Mouse (Mus musculus): ENCODE results near the gene Atg2b. TPM values are rescaled to one million over a fixed set of nuclear protein-coding genes. Genes with fewer than 3 reads are reported as not detected.

Atg2b gene
- polyA plus RNA-seq, 1 experiment from 2014 or later, result 12.8 TPM

GRCm38 (mm10) chr12:105705799-105706487 lies 20.9 kb upstream of the Atg2b start, which contains the start of gene Ak7:
Gene Ak7 (plus strand): TSS chr12:105705976.
- Histone ChIP-seq H3K9ac (no peak within 1 kb of the TSS), H3K36me3 (peaks cover 24% of the 10 kb centered on the region), H3K27ac (no peak within 1 kb of the TSS), H3K4me3 (no peak within 1 kb of the TSS), H3K9me3 (no peaks in the 10 kb centered on the region), H3K4me1 (replicated peaks) (peaks cover 7% of the 10 kb centered on the region), H3K27me3 (no peaks in the 10 kb centered on the region), H3K4me2 (peak within 1 kb of the TSS; percentile 34)
- WGBS, result 12% methylated on average over 22 of the region's 22 CpGs
- 0 out of 2 replicates have a peak, but pooled peaks have one; percentile 32 for ATAC-seq (ENCODE audit: low FRiP score)

GRCm38 (mm10) chr12:105700433-105700832 lies 15.4 kb upstream of the Atg2b start:
- Histone ChIP-seq H3K4me3 (no peak overlapping the region), H3K9me3 (no peaks in the 10 kb centered on the region), H3K9ac (no peak overlapping the region), H3K4me1 (replicated peaks) (peaks cover 2% of the 10 kb centered on the region), H3K27ac (no peak overlapping the region), H3K27me3 (no peaks in the 10 kb centered on the region), H3K36me3 (peaks cover 43% of the 10 kb centered on the region), H3K4me2 (no peak overlapping the region)
- no peak for ATAC-seq (ENCODE audit: low FRiP score)
- 94% methylated on average over 12 of the region's 12 CpGs for WGBS

GRCm38 (mm10) chr12:105697104-105697780 lies 12.2 kb upstream of the Atg2b start:
- Histone ChIP-seq H3K36me3 (peaks cover 54% of the 10 kb centered on the region), H3K4me1 (replicated peaks) (no peaks in the 10 kb centered on the region; the same call in 1 of the 2 replicates), H3K9me3 (no peaks in the 10 kb centered on the region), H3K4me2 (no peak overlapping the region), H3K27me3 (no peaks in the 10 kb centered on the region), H3K9ac (no peak overlapping the region), H3K4me3 (no peak overlapping the region), H3K27ac (no peak overlapping the region)
- WGBS, result 89% methylated on average over 8 of the region's 8 CpGs
- no peak for ATAC-seq (ENCODE audit: low FRiP score)

- no peaks in the 10 kb centered on the region for H3K27me3 ChIP-seq
- H3K4me3 ChIP-seq, result no peak overlapping the region
- no peak overlapping the region for H3K4me2 ChIP-seq
- no peaks in the 10 kb centered on the region for H3K9me3 ChIP-seq
- no peak overlapping the region for H3K27ac ChIP-seq
- ATAC-seq (ENCODE audit: low FRiP score), result no peak
- no peak overlapping the region for H3K9ac ChIP-seq
- peaks cover 53% of the 10 kb centered on the region for H3K36me3 ChIP-seq
- 92% methylated on average over 7 of the region's 7 CpGs for WGBS
- H3K4me1 ChIP-seq (replicated peaks), result no peaks in the 10 kb centered on the region; the same call in 1 of the 2 replicates
Observed at GRCm38 (mm10) chr12:105695848-105696247, 10.8 kb upstream of the Atg2b start.

DNA sequence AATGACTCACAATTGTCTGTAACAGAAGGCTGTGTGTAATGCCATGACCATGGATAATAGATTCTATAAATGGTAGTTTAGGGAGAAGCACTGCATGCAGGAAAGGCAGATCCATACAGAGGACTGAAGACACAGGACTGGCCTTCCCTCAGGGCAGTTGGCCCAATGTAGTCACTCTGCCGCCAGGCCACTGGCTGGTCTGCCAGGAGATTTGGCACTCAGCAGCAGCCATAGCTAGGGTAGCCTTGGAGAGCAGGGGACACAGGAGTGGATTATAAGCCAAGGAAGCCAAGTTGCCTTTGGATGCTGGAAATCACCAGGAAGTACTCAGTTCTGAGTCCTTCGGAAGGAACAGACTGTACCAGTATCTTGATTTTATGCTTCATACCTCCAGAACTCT lies 9.0 kb upstream of the Atg2b start:
- Histone ChIP-seq H3K4me3 (no peak overlapping the region), H3K36me3 (peaks cover 55% of the 10 kb centered on the region), H3K9ac (no peak overlapping the region), H3K4me1 (replicated peaks) (no peaks in the 10 kb centered on the region; the same call in 1 of the 2 replicates), H3K9me3 (no peaks in the 10 kb centered on the region), H3K27me3 (no peaks in the 10 kb centered on the region), H3K27ac (no peak overlapping the region), H3K4me2 (no peak overlapping the region)
- no peak for ATAC-seq (ENCODE audit: low FRiP score)
- 100% methylated on average over 2 of the region's 2 CpGs for WGBS

DNA sequence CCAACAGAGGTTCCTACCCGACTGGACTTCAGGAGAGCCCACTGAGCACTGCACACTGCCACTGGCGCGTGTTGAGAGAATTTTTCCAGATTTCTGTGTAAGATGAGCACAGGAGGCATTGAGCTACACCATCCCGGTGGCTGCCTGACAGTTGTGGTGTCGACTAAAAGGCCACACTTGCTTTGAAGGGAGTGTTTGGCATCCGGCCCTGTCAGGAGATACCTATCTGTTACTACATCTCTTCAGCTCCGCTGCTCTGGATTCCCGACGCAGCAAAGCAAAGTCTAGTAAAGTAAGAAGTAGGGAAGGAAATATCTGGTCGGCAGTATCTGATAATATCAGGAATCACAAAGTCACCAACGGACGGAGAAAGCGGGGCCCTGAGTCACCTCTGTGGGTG lies 4.4 kb upstream of the Atg2b start:
- Histone ChIP-seq H3K27me3 (no peaks in the 10 kb centered on the region), H3K36me3 (peaks cover 56% of the 10 kb centered on the region), H3K4me1 (replicated peaks) (peaks cover 18% of the 10 kb centered on the region), H3K9me3 (no peaks in the 10 kb centered on the region), H3K9ac (no peak overlapping the region), H3K27ac (no peak overlapping the region), H3K4me2 (no peak overlapping the region), H3K4me3 (no peak overlapping the region)
- no peak for ATAC-seq (ENCODE audit: low FRiP score)
- 95% methylated on average over 13 of the region's 13 CpGs for WGBS

GRCm38 (mm10) chr12:105688546-105688945 lies 3.5 kb upstream of the Atg2b start:
- Histone ChIP-seq H3K27me3 (no peaks in the 10 kb centered on the region), H3K4me3 (no peak overlapping the region), H3K9ac (no peak overlapping the region), H3K4me2 (no peak overlapping the region), H3K36me3 (peaks cover 48% of the 10 kb centered on the region), H3K4me1 (replicated peaks) (peaks cover 24% of the 10 kb centered on the region), H3K27ac (no peak overlapping the region), H3K9me3 (no peaks in the 10 kb centered on the region)
- 98% methylated on average over 4 of the region's 4 CpGs for whole genome bisulfite sequencing
- ATAC-seq (ENCODE audit: low FRiP score), result no peak

- Histone ChIP-seq H3K4me2 (no peak overlapping the region), H3K36me3 (peaks cover 40% of the 10 kb centered on the region), H3K9me3 (no peaks in the 10 kb centered on the region), H3K27me3 (no peaks in the 10 kb centered on the region), H3K27ac (no peak overlapping the region), H3K9ac (no peak overlapping the region), H3K4me3 (no peak overlapping the region), H3K4me1 (replicated peaks) (peaks cover 35% of the 10 kb centered on the region)
- WGBS, result 88% methylated on average over 4 of the region's 4 CpGs
- no peak for ATAC-seq (ENCODE audit: low FRiP score)
Observed at GRCm38 (mm10) chr12:105687416-105687815, 2.4 kb upstream of the Atg2b start.

DNA sequence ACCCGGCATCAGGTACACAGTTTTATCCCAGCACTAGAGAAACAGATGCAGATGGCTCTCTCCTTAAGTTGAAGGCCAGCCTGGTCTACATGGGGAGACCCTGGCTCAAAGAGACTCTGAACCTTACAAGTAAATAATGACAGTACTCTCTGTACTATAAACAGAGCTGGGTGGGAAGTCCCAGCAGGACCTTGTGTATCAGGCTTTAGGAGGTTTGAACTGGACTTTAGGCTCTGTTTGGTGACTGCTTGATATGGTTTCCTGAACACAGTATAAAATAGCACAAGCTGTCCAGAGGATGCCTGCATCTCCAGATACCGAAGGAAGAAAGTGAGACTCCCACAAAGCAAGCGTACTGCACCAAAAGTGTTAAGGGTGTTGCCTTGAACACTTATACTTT lies 1.8 kb upstream of the Atg2b start:
- peak overlapping the region; percentile 92 for H3K9ac ChIP-seq
- peak overlapping the region; percentile 95 for H3K4me3 ChIP-seq

GRCm38 (mm10) chr12:105683933-105684901 lies 794 bp downstream of the Atg2b start, which contains the start of gene Gskip:
Gene Gskip (plus strand): TSS chr12:105684829.
- peak within 1 kb of the TSS; percentile 89 for H3K4me2 ChIP-seq
- peaks cover 10% of the 10 kb centered on the region for H3K36me3 ChIP-seq
- 2% methylated on average over 41 of the region's 41 CpGs for WGBS
- peak within 1 kb of the TSS; percentile 95 for H3K27ac ChIP-seq
- no peaks in the 10 kb centered on the region for H3K9me3 ChIP-seq
- no peaks in the 10 kb centered on the region for H3K27me3 ChIP-seq
- peaks cover 39% of the 10 kb centered on the region for H3K4me1 ChIP-seq (replicated peaks)
- peak within 1 kb of the TSS; percentile 92 for H3K9ac ChIP-seq
- ATAC-seq (ENCODE audit: low FRiP score), result peak; percentile 67
- peak within 1 kb of the TSS; percentile 95 for H3K4me3 ChIP-seq

More for the DNA sequence above, 1.8 kb upstream of the Atg2b start:
- H3K36me3 ChIP-seq, result peaks cover 35% of the 10 kb centered on the region
- peaks cover 39% of the 10 kb centered on the region for H3K4me1 ChIP-seq (replicated peaks)
- no peak for ATAC-seq (ENCODE audit: low FRiP score)
- WGBS, result 96% methylated on average over 3 of the region's 3 CpGs
- H3K27me3 ChIP-seq, result no peaks in the 10 kb centered on the region
- H3K9me3 ChIP-seq, result no peaks in the 10 kb centered on the region
- H3K4me2 ChIP-seq, result peak overlapping the region; percentile 89
- H3K27ac ChIP-seq, result no peak overlapping the region

DNA sequence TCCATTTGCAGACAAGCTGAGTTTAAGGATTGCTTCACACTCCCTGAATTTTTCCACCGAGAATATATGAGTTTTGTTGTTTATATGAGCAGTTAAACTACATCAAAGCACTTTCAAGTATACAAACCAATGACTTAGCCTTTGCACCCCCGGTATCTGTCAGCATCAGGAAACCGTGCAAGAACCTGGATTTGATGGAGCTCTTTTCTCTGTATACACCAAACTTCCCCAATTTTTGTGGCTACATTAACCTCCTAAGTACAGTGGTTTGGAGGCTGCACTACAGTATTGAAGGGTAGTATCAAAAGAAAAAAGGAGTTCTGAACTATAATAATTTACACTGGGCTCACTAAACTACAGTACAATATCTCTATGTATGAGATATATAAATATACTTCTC lies 6.2 kb downstream of the Atg2b start:
- no peak overlapping the region for H3K9ac ChIP-seq
- no peaks in the 10 kb centered on the region for H3K9me3 ChIP-seq
- WGBS, result 94% methylated on average over 3 of the region's 3 CpGs
- no peak for ATAC-seq (ENCODE audit: low FRiP score)
- no peak overlapping the region for H3K27ac ChIP-seq
- H3K4me3 ChIP-seq, result no peak overlapping the region
- H3K4me2 ChIP-seq, result no peak overlapping the region
- no peaks in the 10 kb centered on the region for H3K27me3 ChIP-seq
- peaks cover 21% of the 10 kb centered on the region for H3K4me1 ChIP-seq (replicated peaks)
- peaks cover 9% of the 10 kb centered on the region for H3K36me3 ChIP-seq

GRCm38 (mm10) chr12:105678211-105678610 lies 6.8 kb downstream of the Atg2b start:
- WGBS, result 94% methylated on average over 7 of the region's 7 CpGs
- no peak for ATAC-seq (ENCODE audit: low FRiP score)

More at GRCm38 (mm10) chr12:105678211-105678610, 6.8 kb downstream of the Atg2b start:
- peaks cover 15% of the 10 kb centered on the region for H3K4me1 ChIP-seq (replicated peaks)
- H3K9ac ChIP-seq, result no peak overlapping the region
- no peak overlapping the region for H3K4me2 ChIP-seq
- no peak overlapping the region for H3K4me3 ChIP-seq
- no peak overlapping the region for H3K27ac ChIP-seq
- H3K27me3 ChIP-seq, result no peaks in the 10 kb centered on the region
- H3K36me3 ChIP-seq, result peaks cover 15% of the 10 kb centered on the region
- H3K9me3 ChIP-seq, result no peaks in the 10 kb centered on the region

All from hindbrain, embryonic 13.5 days (tissue).